Mouse (Mus musculus) liver, embryonic 11.5 days (tissue): Measurements from ENCODE around the gene Trp53rka. TPM values are rescaled to one million over a fixed set of nuclear protein-coding genes. Genes with fewer than 3 reads are reported as not detected.

Experiments
- ATAC-seq: fragments of 200-750 bp; cut with Nextera tagmentation; replicated peaks from 2 replicates; pipeline ENCODE4 v1.8.0; 2017; ENCODE audit warnings: moderate number of reproducible peaks, mild to moderate bottlenecking, moderate TSS enrichment, moderate library complexity; ENCODE audit not compliant: low FRiP score
- DNase-seq: peaks from one replicate; pipeline ENCODE4 v3.0.0-alpha.2; 2017; ENCODE audit warnings: low spot score
- H3K27ac ChIP-seq: fragments of 300-500 bp; sonication (generic); 2 replicates; pipeline ENCODE4 v1.5.1; 2014; ENCODE audit warnings: mild to moderate bottlenecking, low read depth, low read length, control low read depth
- H3K27me3 ChIP-seq: fragments of 300-500 bp; sonication (generic); replicated peaks from 2 replicates; pipeline ENCODE4 v1.6.1; 2014; ENCODE audit warnings: low read length, mixed read lengths; ENCODE audit not compliant: control insufficient read depth, insufficient read depth
- H3K36me3 ChIP-seq: fragments of 300-500 bp; sonication (generic); 2 replicates; pipeline ENCODE4 v1.6.1; 2014; ENCODE audit warnings: mild to moderate bottlenecking, low read length, moderate library complexity, mixed read lengths; ENCODE audit not compliant: control insufficient read depth, insufficient read depth
- H3K4me1 ChIP-seq: fragments of 300-500 bp; sonication (generic); replicated peaks from 2 replicates; pipeline ENCODE4 v1.6.1; 2014; ENCODE audit warnings: low read length, mixed read lengths; ENCODE audit not compliant: control insufficient read depth, insufficient read depth
- H3K4me2 ChIP-seq: fragments of 300-500 bp; sonication (generic); 2 replicates; pipeline ENCODE4 v1.6.1; 2014; ENCODE audit warnings: mild to moderate bottlenecking, control low read depth, moderate library complexity
- H3K4me3 ChIP-seq: fragments of 300-500 bp; sonication (generic); 2 replicates; pipeline ENCODE4 v1.5.1; 2014; ENCODE audit warnings: low read depth, low read length, control low read depth
- H3K9ac ChIP-seq: fragments of 300-500 bp; sonication (generic); 2 replicates; pipeline ENCODE4 v1.6.1; 2014; ENCODE audit warnings: low read depth, low read length, control low read depth
- H3K9me3 ChIP-seq: fragments of 300-500 bp; sonication (generic); 2 replicates; pipeline ENCODE4 v1.6.1; 2016; ENCODE audit warnings: low read length, inconsistent platforms, mixed read lengths; ENCODE audit not compliant: control insufficient read depth
- WGBS: fragments of 180-500 bp; shearing (Covaris S2); extraction: QIAGEN DNeasy Blood & Tissue Kit; methylation state at CpG from one replicate; pipeline ENCODE4 v1.1.7; 2014; 5-methylcytosine and 5-hydroxymethylcytosine counted together
- polyA plus RNA-seq: library from polyadenylated mRNA; unstranded; fragments of >200 nt; fragmentation: Nextera tagmentation; extraction: Ambion mirVana; gene quantifications from 2 replicates; pipeline ENCODE4 v1.2.1, GENCODE M21; 2014

The Trp53rka gene
- polyA plus RNA-seq, 1 experiment from 2014 or later = 31.4 TPM

GRCm38 (mm10) chr2:165494495-165494894 is 1.4 kb upstream of the Trp53rka start:
- Histone ChIP-seq H3K27me3 (0 out of 2 replicates have a peak, but pooled peaks cover 3% of the 10 kb centered on the region), H3K27ac (no peak overlapping the region), H3K36me3 (peaks cover 4% of the 10 kb centered on the region; the same call in 1 of the 2 replicates), H3K4me1 (peaks cover 5% of the 10 kb centered on the region; the same call in 1 of the 2 replicates), H3K4me2 (no peak overlapping the region), H3K4me3 (no peak overlapping the region), H3K9ac (no peak overlapping the region), H3K9me3 (no peaks in the 10 kb centered on the region)
- DNase-seq (no peak), ATAC-seq (no peak)
- 49% methylated on average over 2 of the region's 2 CpGs for WGBS

GRCm38 (mm10) chr2:165493587-165494210 is 575 bp upstream of the Trp53rka start:
- ATAC-seq (peak; percentile 28; the same call in 1 of the 2 replicates), DNase-seq (no peak)
- peaks cover 5% of the 10 kb centered on the region; the same call in 1 of the 2 replicates for H3K4me1 ChIP-seq
- H3K27me3 ChIP-seq = 0 out of 2 replicates have a peak, but pooled peaks cover 3% of the 10 kb centered on the region
- H3K4me3 ChIP-seq = peak overlapping the region; percentile 81
- 27% methylated on average over 17 of the region's 17 CpGs for WGBS
- peak overlapping the region; percentile 74 for H3K4me2 ChIP-seq
- H3K36me3 ChIP-seq = peaks cover 4% of the 10 kb centered on the region; the same call in 1 of the 2 replicates
- no peak overlapping the region for H3K27ac ChIP-seq
- H3K9ac ChIP-seq = peak overlapping the region; percentile 87
- no peaks in the 10 kb centered on the region for H3K9me3 ChIP-seq

DNA sequence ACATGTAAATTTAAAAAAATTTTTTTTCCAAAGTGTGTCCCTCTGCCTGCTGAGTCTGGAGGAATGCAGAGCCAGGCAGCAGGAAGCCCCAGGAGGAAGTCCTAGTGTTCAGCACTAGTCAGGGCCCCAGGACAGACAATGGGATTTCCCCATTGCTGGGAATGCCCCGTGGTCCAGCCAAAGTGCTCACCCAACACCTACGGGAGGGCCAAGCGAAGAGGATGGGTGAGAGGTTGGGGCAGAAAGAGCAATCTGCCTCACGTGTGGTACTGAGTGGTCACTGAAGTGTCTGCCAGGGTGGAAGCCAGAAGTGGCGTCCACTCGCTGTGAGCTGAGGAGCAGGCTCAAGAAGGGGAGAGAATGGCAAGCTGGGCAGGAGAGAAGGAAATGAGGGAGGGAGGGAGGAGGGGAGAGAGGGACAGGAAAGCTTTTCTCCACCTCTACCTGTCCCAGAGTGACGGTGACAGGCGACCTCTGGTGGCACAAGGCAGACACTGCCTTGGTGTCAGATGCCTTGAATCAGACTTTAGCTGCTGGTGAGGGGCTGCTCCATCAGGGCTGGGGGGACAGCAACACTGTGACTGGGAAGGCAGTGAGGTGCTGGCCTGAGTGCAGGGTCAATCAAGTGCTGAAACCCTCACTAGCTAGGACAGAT is 6.1 kb downstream of the Trp53rka start:
- WGBS = 24% methylated on average over 8 of the region's 8 CpGs
- peaks cover 4% of the 10 kb centered on the region; the same call in 1 of the 2 replicates for H3K36me3 ChIP-seq
- no peak for DNase-seq
- ATAC-seq = no peak; the same call in 1 of the 2 replicates
- H3K27ac ChIP-seq = no peak overlapping the region
- H3K9me3 ChIP-seq = no peaks in the 10 kb centered on the region
- H3K4me3 ChIP-seq = no peak overlapping the region
- H3K27me3 ChIP-seq = no peaks in the 10 kb centered on the region
- peaks cover 2% of the 10 kb centered on the region; the same call in 1 of the 2 replicates for H3K4me1 ChIP-seq
- no peak overlapping the region for H3K9ac ChIP-seq
- no peak overlapping the region for H3K4me2 ChIP-seq

DNA sequence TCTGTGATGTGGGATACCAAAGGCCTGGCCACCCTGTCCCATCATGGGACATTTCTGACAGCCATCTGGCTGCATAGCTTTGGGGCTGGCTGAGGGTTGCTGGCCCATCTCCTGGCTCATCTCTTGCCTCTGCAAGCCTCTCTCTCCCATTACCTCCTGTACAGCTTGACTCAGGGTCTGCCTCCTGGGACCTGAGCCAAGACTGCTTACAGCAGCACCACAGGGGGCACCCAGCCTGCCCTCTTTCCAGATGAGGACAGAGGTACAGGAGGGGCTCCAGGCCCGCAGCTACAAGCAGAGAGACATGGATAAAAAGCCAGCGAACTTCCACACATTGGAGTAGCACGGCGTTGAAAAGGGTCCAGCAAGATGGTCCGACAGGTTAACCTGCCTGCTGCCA is 6.7 kb downstream of the Trp53rka start:
- Histone ChIP-seq H3K27ac (no peak overlapping the region), H3K9ac (no peak overlapping the region), H3K27me3 (no peaks in the 10 kb centered on the region), H3K4me3 (no peak overlapping the region), H3K36me3 (peaks cover 4% of the 10 kb centered on the region; the same call in 1 of the 2 replicates), H3K9me3 (no peaks in the 10 kb centered on the region), H3K4me2 (no peak overlapping the region), H3K4me1 (no peaks in the 10 kb centered on the region; the same call in 1 of the 2 replicates)
- 80% methylated on average over 5 of the region's 5 CpGs for WGBS
- ATAC-seq (no peak), DNase-seq (no peak)

- no peaks in the 10 kb centered on the region for H3K27me3 ChIP-seq
- peaks cover 4% of the 10 kb centered on the region; the same call in 1 of the 2 replicates for H3K36me3 ChIP-seq
- no peak overlapping the region for H3K9ac ChIP-seq
- ATAC-seq (no peak), DNase-seq (no peak)
- no peaks in the 10 kb centered on the region for H3K9me3 ChIP-seq
- H3K4me1 ChIP-seq = no peaks in the 10 kb centered on the region; the same call in 1 of the 2 replicates
- H3K27ac ChIP-seq = no peak overlapping the region
- H3K4me3 ChIP-seq = no peak overlapping the region
- H3K4me2 ChIP-seq = no peak overlapping the region
- WGBS = 73% methylated on average over 3 of the region's 3 CpGs
Measured at GRCm38 (mm10) chr2:165485826-165486225, 7.3 kb downstream of the Trp53rka start.

DNA sequence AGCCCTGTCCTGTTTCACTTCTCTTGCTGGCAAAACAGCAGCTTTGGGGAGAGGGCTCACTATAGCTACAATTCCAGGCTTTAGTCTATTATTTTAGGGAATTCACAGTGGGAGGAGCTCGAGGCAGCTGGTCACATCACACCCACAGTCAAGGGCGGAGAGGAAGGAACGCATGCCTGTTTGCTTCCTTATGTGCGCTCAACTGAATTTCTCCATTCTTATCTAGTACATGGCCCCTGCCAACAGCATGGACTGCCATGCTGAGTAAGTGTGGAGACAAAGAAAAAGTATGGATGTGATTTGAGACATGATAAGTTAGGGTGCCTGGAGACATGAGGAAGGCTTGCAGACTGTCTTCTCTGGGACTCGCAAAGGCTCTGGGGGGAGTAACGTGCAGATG is 9.0 kb downstream of the Trp53rka start:
- Histone ChIP-seq H3K27me3 (no peaks in the 10 kb centered on the region), H3K27ac (no peak overlapping the region), H3K9ac (no peak overlapping the region), H3K4me2 (no peak overlapping the region), H3K4me1 (no peaks in the 10 kb centered on the region; the same call in 1 of the 2 replicates), H3K4me3 (no peak overlapping the region), H3K9me3 (no peaks in the 10 kb centered on the region), H3K36me3 (no peaks in the 10 kb centered on the region)
- DNase-seq (no peak), ATAC-seq (no peak)
- WGBS = 59% methylated on average over 6 of the region's 6 CpGs

DNA sequence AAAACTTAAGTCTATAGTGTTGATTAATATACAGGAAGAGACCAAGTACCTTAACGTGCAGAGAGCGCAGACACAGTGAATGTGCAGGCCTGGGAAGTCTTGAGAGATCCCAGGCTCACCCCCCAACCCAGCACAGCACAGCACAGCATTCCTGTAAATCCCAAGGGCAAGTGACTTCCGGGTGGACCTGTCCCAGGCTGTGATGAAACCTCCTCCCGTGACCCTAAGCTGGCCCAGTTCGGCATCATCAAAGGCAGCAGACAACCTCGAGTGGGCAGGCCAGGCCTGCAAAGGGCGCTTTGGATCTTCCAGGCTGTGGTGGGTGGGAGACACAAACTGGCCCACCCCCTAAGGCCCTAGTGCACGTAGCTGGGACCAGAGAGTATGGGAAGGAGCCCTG is 11.1 kb downstream of the Trp53rka start:
- Histone ChIP-seq H3K4me2 (no peak overlapping the region), H3K9me3 (no peaks in the 10 kb centered on the region), H3K27me3 (no peaks in the 10 kb centered on the region), H3K27ac (no peak overlapping the region), H3K4me1 (no peaks in the 10 kb centered on the region; the same call in 1 of the 2 replicates), H3K36me3 (no peaks in the 10 kb centered on the region), H3K4me3 (no peak overlapping the region), H3K9ac (no peak overlapping the region)
- 64% methylated on average over 8 of the region's 8 CpGs for WGBS
- ATAC-seq = no peak
- no peak for DNase-seq

- no peaks in the 10 kb centered on the region for H3K4me1 ChIP-seq
- peaks cover 23% of the 10 kb centered on the region for H3K27me3 ChIP-seq
- ATAC-seq (no peak), DNase-seq (no peak)
- no peak overlapping the region for H3K9ac ChIP-seq
- H3K27ac ChIP-seq = no peak overlapping the region
- H3K4me2 ChIP-seq = no peak overlapping the region
- WGBS = 62% methylated on average over 5 of the region's 5 CpGs
- no peaks in the 10 kb centered on the region for H3K9me3 ChIP-seq
- H3K36me3 ChIP-seq = no peaks in the 10 kb centered on the region
- H3K4me3 ChIP-seq = no peak overlapping the region
Measured at GRCm38 (mm10) chr2:165475850-165476249, 17.3 kb downstream of the Trp53rka start.
